Mouse (Mus musculus) heart, embryonic 14.5 days (tissue): Measurements from ENCODE around the gene Usp43. TPM values are rescaled to one million over a fixed set of nuclear protein-coding genes. Genes with fewer than 3 reads are reported as not detected.

Source experiments
- ATAC-seq: fragments of 200-750 bp; cut with Nextera tagmentation; 2 replicates; pipeline ENCODE4 v1.8.0; 2017; ENCODE audit warnings: low read depth, moderate TSS enrichment; ENCODE audit not compliant: insufficient number of reproducible peaks, insufficient read depth, low FRiP score
- H3K27ac ChIP-seq, 2 experiments: fragments of 200-500 bp in 1 of 2; fragments of 300-500 bp in 1 of 2; sonication (generic) in 1 of 2; replicated peaks in 1 of 2; 2 replicates each; pipeline ENCODE4 v1.5.1; 2012 to 2014; ENCODE audit warnings: low read depth in 2 of 2, low read length in 2 of 2, control low read depth in 1 of 2, mild to moderate bottlenecking in 1 of 2, mixed read lengths in 1 of 2; ENCODE audit not compliant: control insufficient read depth in 1 of 2, insufficient read depth in 1 of 2
- H3K27me3 ChIP-seq: fragments of 300-500 bp; sonication (generic); 2 replicates; pipeline ENCODE4 v1.6.1; 2014; ENCODE audit warnings: mild to moderate bottlenecking, low read length, control low read depth; ENCODE audit not compliant: control insufficient read depth, insufficient read depth
- H3K36me3 ChIP-seq: fragments of 300-500 bp; sonication (generic); 2 replicates; pipeline ENCODE4 v1.6.1; 2014; ENCODE audit warnings: mild to moderate bottlenecking, control low read depth, low read length, mixed read lengths; ENCODE audit not compliant: control insufficient read depth, insufficient read depth
- H3K4me1 ChIP-seq, 2 experiments: fragments of 200-500 bp in 1 of 2; fragments of 300-500 bp in 1 of 2; sonication (generic) in 1 of 2; 2 replicates each; pipeline ENCODE4 v1.6.1; 2012 to 2014; ENCODE audit warnings: low read length in 2 of 2, control low read depth in 1 of 2, mixed read lengths in 1 of 2; ENCODE audit not compliant: control insufficient read depth in 2 of 2, insufficient read depth in 2 of 2
- H3K4me2 ChIP-seq: fragments of 300-500 bp; sonication (generic); 2 replicates; pipeline ENCODE4 v1.6.1; 2014; ENCODE audit warnings: mild to moderate bottlenecking, low read length
- H3K4me3 ChIP-seq, 2 experiments: fragments of 200-500 bp in 1 of 2; fragments of 300-500 bp in 1 of 2; sonication (generic) in 1 of 2; 2 replicates each; pipeline ENCODE4 v1.5.1; 2012 to 2014; ENCODE audit warnings: low read length in 2 of 2, mild to moderate bottlenecking in 2 of 2, control low read depth in 1 of 2, low read depth in 1 of 2, moderate library complexity in 1 of 2; ENCODE audit not compliant: control insufficient read depth in 1 of 2, insufficient read depth in 1 of 2
- H3K9ac ChIP-seq: fragments of 300-500 bp; sonication (generic); 2 replicates; pipeline ENCODE4 v1.6.1; 2014; ENCODE audit warnings: mild to moderate bottlenecking, low read length
- H3K9me3 ChIP-seq: fragments of 300-500 bp; sonication (generic); 2 replicates; pipeline ENCODE4 v1.6.1; 2016; ENCODE audit warnings: low read length, control low read depth; ENCODE audit not compliant: control insufficient read depth
- WGBS: fragments of 180-500 bp; shearing (Covaris S2); extraction: QIAGEN DNeasy Blood & Tissue Kit; methylation state at CpG from one replicate; pipeline ENCODE4 v1.1.7; 2014; 5-methylcytosine and 5-hydroxymethylcytosine counted together
- polyA plus RNA-seq: library from polyadenylated mRNA; unstranded; fragments of >200 nt; fragmentation: Nextera tagmentation; extraction: Ambion mirVana; gene quantifications from 2 replicates; pipeline ENCODE4 v1.2.1, GENCODE M21; 2014

Gene Usp43
- polyA plus RNA-seq, 1 experiment from 2014 or later, result 1.2 TPM

DNA sequence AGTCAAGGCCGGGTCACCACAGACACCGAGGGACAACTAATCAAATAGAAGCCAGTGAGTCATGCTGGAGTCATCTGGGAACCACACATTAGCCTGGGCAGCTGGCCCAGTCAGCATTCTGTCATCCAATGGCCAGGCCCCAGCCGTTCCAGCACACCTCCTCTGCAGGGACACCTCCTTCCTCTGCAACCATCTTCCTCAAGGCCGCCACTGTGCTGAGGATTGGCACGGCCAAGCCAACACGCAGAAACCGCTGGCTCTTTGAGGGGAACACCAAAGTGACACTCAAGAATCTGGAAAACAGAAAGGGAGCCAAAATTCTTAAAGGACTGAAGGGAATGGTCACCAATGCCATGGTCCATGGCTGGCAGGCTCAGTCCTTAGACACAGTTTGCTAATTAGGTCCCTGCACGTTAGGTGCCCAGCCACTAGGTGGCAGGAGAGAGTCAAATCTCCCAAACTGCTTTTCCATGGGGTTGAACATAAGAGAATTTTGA is 24.8 kb downstream of the Usp43 start:
- H3K27me3 ChIP-seq, result no peaks in the 10 kb centered on the region
- peak overlapping the region; percentile 49 for H3K4me2 ChIP-seq
- 23% methylated on average over 8 of the region's 8 CpGs for WGBS
- peak; percentile 87 for ATAC-seq
- H3K9ac ChIP-seq, result no peak overlapping the region; the same call in 1 of the 2 replicates
- H3K36me3 ChIP-seq, result no peaks in the 10 kb centered on the region
- H3K27ac ChIP-seq, result peak overlapping the region; percentile 66 to 83; a peak in 3 of 4 replicates
- H3K4me3 ChIP-seq, result peak overlapping the region; percentile 12 to 17; a peak in 3 of 4 replicates
- no peaks in the 10 kb centered on the region for H3K9me3 ChIP-seq
- peaks cover 2 to 8% of the 10 kb centered on the region in 2 experiments for H3K4me1 ChIP-seq

GRCm38 (mm10) chr11:67895641-67896040 is 26.3 kb downstream of the Usp43 start:
- H3K9me3 ChIP-seq, result no peaks in the 10 kb centered on the region
- H3K27me3 ChIP-seq, result no peaks in the 10 kb centered on the region
- no peak overlapping the region for H3K4me3 ChIP-seq
- 81% methylated on average over 7 of the region's 7 CpGs for WGBS
- no peak overlapping the region for H3K4me2 ChIP-seq
- peaks cover 2 to 8% of the 10 kb centered on the region in 2 experiments for H3K4me1 ChIP-seq
- no peak for ATAC-seq
- no peaks in the 10 kb centered on the region for H3K36me3 ChIP-seq
- H3K9ac ChIP-seq, result no peak overlapping the region
- H3K27ac ChIP-seq, result no peak overlapping the region

DNA sequence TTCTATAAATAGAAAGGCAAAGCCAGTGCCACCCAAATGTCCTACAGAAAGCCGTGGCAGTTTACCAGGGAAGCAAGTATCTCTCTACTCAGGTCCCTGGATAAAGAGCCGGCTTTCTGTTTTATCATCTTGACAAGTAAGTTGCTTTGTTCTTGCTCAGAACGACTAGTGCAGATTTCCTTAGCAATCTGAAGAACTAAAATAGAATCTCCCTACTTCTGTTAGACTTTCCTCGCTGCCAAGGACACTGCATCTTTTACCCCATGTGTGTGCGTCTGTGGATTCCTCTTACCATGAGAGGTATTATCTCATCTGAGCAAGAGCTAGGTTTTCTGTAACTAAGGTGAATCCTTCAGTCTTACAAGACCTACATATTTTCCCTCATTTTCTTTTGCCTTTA is 33.4 kb downstream of the Usp43 start:
- Histone ChIP-seq H3K9me3 (no peaks in the 10 kb centered on the region), H3K27ac (peak overlapping the region; percentile 8 to 42; a peak in 2 of 4 replicates), H3K4me1 (peaks cover 0 to 10% of the 10 kb centered on the region in 2 experiments; a peak in 2 of 4 replicates), H3K9ac (no peak overlapping the region), H3K4me3 (no peak overlapping the region), H3K27me3 (no peaks in the 10 kb centered on the region), H3K4me2 (peak overlapping the region; percentile 29), H3K36me3 (no peaks in the 10 kb centered on the region)
- ATAC-seq, result no peak
- WGBS, result 24% methylated on average over 5 of the region's 5 CpGs

DNA sequence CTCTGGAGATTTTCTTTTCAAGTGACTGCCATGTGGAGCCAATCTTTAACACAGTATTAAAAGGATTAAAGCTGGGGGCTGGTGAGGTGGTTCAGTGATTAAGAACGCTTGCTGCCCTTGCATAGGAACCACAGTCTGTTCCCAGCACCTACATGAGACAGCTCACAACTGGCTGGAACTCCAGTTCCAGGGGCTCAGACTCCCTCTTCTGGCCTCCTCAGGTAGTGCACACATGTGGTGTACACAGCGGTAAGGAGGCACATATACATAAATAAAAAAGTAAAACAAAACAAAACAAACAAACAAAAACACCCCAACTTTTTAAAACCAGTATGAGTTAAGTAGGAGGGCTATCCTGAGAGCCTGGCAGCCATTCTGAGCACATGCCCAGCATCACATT is 36.0 kb downstream of the Usp43 start:
- peaks cover 0 to 10% of the 10 kb centered on the region in 2 experiments; a peak in 2 of 4 replicates for H3K4me1 ChIP-seq
- no peak for ATAC-seq
- H3K36me3 ChIP-seq, result no peaks in the 10 kb centered on the region

GRCm38 (mm10) chr11:67865521-67866197 is 56.3 kb downstream of the Usp43 start:
- no peaks in the 10 kb centered on the region for H3K27me3 ChIP-seq
- H3K4me2 ChIP-seq, result no peak overlapping the region
- H3K4me1 ChIP-seq, result peaks cover 8 to 9% of the 10 kb centered on the region in 2 experiments
- H3K27ac ChIP-seq, result no peak overlapping the region
- ATAC-seq, result no peak
- H3K4me3 ChIP-seq, result no peak overlapping the region
- no peak overlapping the region for H3K9ac ChIP-seq
- no peaks in the 10 kb centered on the region for H3K9me3 ChIP-seq
- no peaks in the 10 kb centered on the region for H3K36me3 ChIP-seq
- 80% methylated on average over 9 of the region's 9 CpGs for WGBS

More for the DNA sequence above, 36.0 kb downstream of the Usp43 start:
- Histone ChIP-seq H3K9ac (no peak overlapping the region), H3K9me3 (no peaks in the 10 kb centered on the region), H3K27me3 (no peaks in the 10 kb centered on the region), H3K4me3 (no peak overlapping the region), H3K4me2 (no peak overlapping the region), H3K27ac (no peak overlapping the region)
- 84% methylated on average over 2 of the region's 2 CpGs for WGBS

DNA sequence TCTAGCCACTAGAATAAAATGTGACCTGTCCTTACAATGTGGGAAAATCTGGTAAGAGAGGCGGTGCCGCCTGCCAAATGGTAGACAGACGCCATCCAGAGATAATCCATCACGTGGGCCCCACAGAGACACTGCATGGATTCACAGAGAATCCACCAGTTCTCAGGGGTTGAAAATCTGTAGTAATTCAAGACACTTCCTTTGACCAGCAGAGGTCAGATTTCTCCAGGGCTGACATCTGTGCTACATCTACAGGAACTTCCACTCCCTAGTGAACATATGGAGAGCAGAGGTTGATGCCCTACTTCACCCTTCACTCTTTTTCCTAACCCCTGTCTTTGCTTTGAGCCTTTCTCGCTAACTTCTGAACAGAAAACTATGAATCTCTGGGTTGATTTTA is 56.9 kb downstream of the Usp43 start:
- Histone ChIP-seq H3K36me3 (no peaks in the 10 kb centered on the region), H3K9ac (no peak overlapping the region), H3K27ac (no peak overlapping the region), H3K27me3 (no peaks in the 10 kb centered on the region), H3K4me2 (no peak overlapping the region), H3K9me3 (no peaks in the 10 kb centered on the region), H3K4me3 (no peak overlapping the region), H3K4me1 (peaks cover 8 to 9% of the 10 kb centered on the region in 2 experiments)
- ATAC-seq, result no peak
- 56% methylated on average over 5 of the region's 5 CpGs for WGBS

GRCm38 (mm10) chr11:67861399-67861838 is 60.5 kb downstream of the Usp43 start:
- ATAC-seq, result no peak
- peak overlapping the region in 1 of 2 experiments; percentile 16; a peak in 1 of 4 replicates for H3K27ac ChIP-seq
- H3K27me3 ChIP-seq, result no peaks in the 10 kb centered on the region
- 12% methylated on average over 7 of the region's 7 CpGs for WGBS
- H3K4me1 ChIP-seq, result peaks cover 8 to 9% of the 10 kb centered on the region in 2 experiments
- no peak overlapping the region; the same call in 1 of the 2 replicates for H3K9ac ChIP-seq
- H3K36me3 ChIP-seq, result no peaks in the 10 kb centered on the region
- H3K4me3 ChIP-seq, result no peak overlapping the region
- H3K4me2 ChIP-seq, result peak overlapping the region; percentile 13; the same call in 1 of the 2 replicates
- no peaks in the 10 kb centered on the region for H3K9me3 ChIP-seq
